Mouse (Mus musculus): ENCODE results near the gene Mylpf. TPM values are rescaled to one million over a fixed set of nuclear protein-coding genes. Genes with fewer than 3 reads are reported as not detected.

Gene Mylpf
- polyA plus RNA-seq, 1 experiment, result 10,881 TPM

DNA sequence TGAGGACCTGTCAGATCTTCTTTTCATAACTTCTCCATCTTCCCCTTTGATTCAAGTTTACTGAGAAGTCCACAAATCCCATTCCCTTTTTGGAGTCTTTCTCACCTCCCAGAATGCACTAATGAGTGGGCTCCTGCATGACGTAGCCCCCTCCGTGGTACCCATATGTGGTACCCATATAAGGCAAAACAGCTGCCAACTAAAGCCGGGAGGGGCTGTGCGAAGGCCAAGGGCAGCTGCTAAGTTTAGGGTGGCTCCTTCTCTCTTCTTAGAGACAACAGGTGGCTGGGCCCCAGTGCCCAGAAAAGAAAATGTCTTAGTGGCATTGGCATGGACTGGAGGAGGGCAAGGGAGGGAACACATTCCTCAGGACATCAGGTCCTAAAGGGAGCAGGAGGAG lies 1.6 kb downstream of the Mylpf start:
- H3K4me2 ChIP-seq (ENCODE audit: low read depth), result peak overlapping the region; percentile 68
- peaks cover 34% of the 10 kb centered on the region for H3K79me2 ChIP-seq (ENCODE audit: control insufficient read depth, insufficient read depth)
- no peaks in the 10 kb centered on the region for H3K36me3 ChIP-seq (ENCODE audit: control insufficient read depth, insufficient read depth)
- H3K27me3 ChIP-seq (ENCODE audit: control insufficient read depth, insufficient read depth, insufficient read length), result no peaks in the 10 kb centered on the region
- H3K4me3 ChIP-seq, result peak overlapping the region; percentile 60
- TF ChIP-seq POLR2A (IDR thresholded peaks at IDR 0.05; ENCODE audit: insufficient read length, low read depth) (peak; percentile 37), REST (IDR thresholded peaks at IDR 0.05; ENCODE audit: insufficient read depth, insufficient read length) (no peak), TCF3 (IDR thresholded peaks at IDR 0.05; ENCODE audit: insufficient read length, low read depth) (peak; percentile 55), TCF12 (IDR thresholded peaks at IDR 0.05; ENCODE audit: insufficient read depth, poor library complexity, severe bottlenecking) (peak; percentile 95), MYOD1 (IDR thresholded peaks at IDR 0.05; ENCODE audit: control insufficient read depth in 1 of 3, insufficient read length in 2 of 3, low read depth in 2 of 3) (peak; percentile 91 to 97 (median 92)), CEBPB (IDR thresholded peaks at IDR 0.05; ENCODE audit: insufficient read depth, poor library complexity, severe bottlenecking) (no peak), E2F4 (IDR thresholded peaks at IDR 0.05; ENCODE audit: insufficient read depth) (no peak), MAX (IDR thresholded peaks at IDR 0.05; ENCODE audit: low read depth) (no peak), POLR2AphosphoS2 (IDR thresholded peaks at IDR 0.05; ENCODE audit: insufficient read length, low read depth) (no peak), SRF (IDR thresholded peaks at IDR 0.05; ENCODE audit: control insufficient read depth, insufficient read length, low read depth) (peak; percentile 99), MYOG (IDR thresholded peaks at IDR 0.05; ENCODE audit: control insufficient read depth in 1 of 3, insufficient read depth in 1 of 3, insufficient read length in 2 of 3, low read depth in 2 of 3) (peak; percentile 80 to 97 (median 92))
- H3ac ChIP-seq (ENCODE audit: control insufficient read depth, insufficient read length), result no peak overlapping the region

GRCm38 (mm10) chr7:127211014-127211745 lies 2.5 kb downstream of the Mylpf start:
- Histone ChIP-seq H3K27me3 (ENCODE audit: control insufficient read depth, insufficient read depth, insufficient read length) (no peaks in the 10 kb centered on the region), H3K79me2 (ENCODE audit: control insufficient read depth, insufficient read depth) (peaks cover 27% of the 10 kb centered on the region), H3K4me2 (ENCODE audit: low read depth) (peak overlapping the region; percentile 68), H3K36me3 (ENCODE audit: control insufficient read depth, insufficient read depth) (no peaks in the 10 kb centered on the region), H3K4me3 (peak overlapping the region; percentile 60), H3ac (ENCODE audit: control insufficient read depth, insufficient read length) (no peak overlapping the region)
- TF ChIP-seq MAX (IDR thresholded peaks at IDR 0.05; ENCODE audit: low read depth) (no peak), CEBPB (IDR thresholded peaks at IDR 0.05; ENCODE audit: insufficient read depth, poor library complexity, severe bottlenecking) (no peak), TCF12 (IDR thresholded peaks at IDR 0.05; ENCODE audit: insufficient read depth, poor library complexity, severe bottlenecking) (peak; percentile 61), TCF3 (IDR thresholded peaks at IDR 0.05; ENCODE audit: insufficient read length, low read depth) (no peak), POLR2AphosphoS2 (IDR thresholded peaks at IDR 0.05; ENCODE audit: insufficient read length, low read depth) (peak; percentile 44), MYOD1 (IDR thresholded peaks at IDR 0.05; ENCODE audit: control insufficient read depth in 1 of 3, insufficient read length in 2 of 3, low read depth in 2 of 3) (peak; percentile 43 to 75 (median 63)), MYOG (IDR thresholded peaks at IDR 0.05; ENCODE audit: control insufficient read depth in 1 of 3, insufficient read depth in 1 of 3, insufficient read length in 2 of 3, low read depth in 2 of 3) (peak; percentile 31 to 89 (median 68)), SRF (IDR thresholded peaks at IDR 0.05; ENCODE audit: control insufficient read depth, insufficient read length, low read depth) (no peak), REST (IDR thresholded peaks at IDR 0.05; ENCODE audit: insufficient read depth, insufficient read length) (no peak), USF1 (IDR thresholded peaks at IDR 0.05; ENCODE audit: low read depth) (no peak), POLR2A (IDR thresholded peaks at IDR 0.05; ENCODE audit: insufficient read length, low read depth) (peak; percentile 31), E2F4 (IDR thresholded peaks at IDR 0.05; ENCODE audit: insufficient read depth) (no peak)

DNA sequence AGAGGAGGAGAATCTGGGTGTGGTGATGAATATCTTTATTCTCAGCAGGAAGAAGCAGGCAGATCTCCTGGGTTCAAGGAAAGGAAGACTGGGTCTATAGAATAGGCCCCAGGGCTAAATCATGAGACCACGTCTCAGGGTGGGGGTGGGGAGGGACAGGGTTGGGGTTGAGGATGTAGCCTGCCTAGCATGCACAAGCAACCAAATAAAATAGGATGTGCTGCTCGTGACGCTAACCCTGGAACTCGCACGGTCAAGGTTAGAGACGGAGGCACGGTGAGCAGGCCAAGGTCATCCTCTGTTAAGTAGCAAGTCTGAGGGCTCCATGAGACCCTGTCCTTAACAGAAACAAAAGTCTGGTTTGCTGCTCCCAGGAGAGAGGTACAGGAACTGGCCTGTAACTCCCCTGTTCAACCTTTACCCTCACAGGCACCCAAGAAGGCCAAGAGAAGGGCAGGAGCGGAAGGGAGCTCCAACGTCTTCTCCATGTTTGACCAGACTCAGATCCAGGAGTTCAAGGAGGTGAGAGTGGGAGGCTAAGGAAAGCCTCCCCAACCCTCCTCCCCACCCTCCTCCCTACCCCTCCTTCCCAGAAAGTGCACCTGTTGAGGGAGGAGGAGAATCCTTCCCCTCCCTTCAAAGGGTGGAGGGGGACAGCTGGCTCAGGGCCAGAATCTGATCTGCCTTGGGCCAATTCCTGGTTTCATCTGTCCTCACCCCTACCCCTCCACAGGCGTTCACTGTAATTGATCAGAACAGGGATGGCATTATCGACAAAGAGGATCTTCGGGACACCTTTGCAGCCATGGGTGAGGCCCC lies 4.0 kb downstream of the Mylpf start:
- peaks cover 12% of the 10 kb centered on the region for H3K79me2 ChIP-seq (ENCODE audit: control insufficient read depth, insufficient read depth)
- H3K27me3 ChIP-seq (ENCODE audit: control insufficient read depth, insufficient read depth, insufficient read length), result no peaks in the 10 kb centered on the region
- peak; percentile 64 for TF ChIP-seq POLR2A (IDR thresholded peaks at IDR 0.05; ENCODE audit: insufficient read length, low read depth)
- TF ChIP-seq TCF12 (IDR thresholded peaks at IDR 0.05; ENCODE audit: insufficient read depth, poor library complexity, severe bottlenecking), result no peak
- TF ChIP-seq POLR2AphosphoS2 (IDR thresholded peaks at IDR 0.05; ENCODE audit: insufficient read length, low read depth), result peak; percentile 83
- no peak for TF ChIP-seq SRF (IDR thresholded peaks at IDR 0.05; ENCODE audit: control insufficient read depth, insufficient read length, low read depth)
- no peak for TF ChIP-seq MAX (IDR thresholded peaks at IDR 0.05; ENCODE audit: low read depth)
- TF ChIP-seq MYOD1 (IDR thresholded peaks at IDR 0.05; ENCODE audit: control insufficient read depth in 1 of 3, insufficient read length in 2 of 3, low read depth in 2 of 3), result peak; percentile 45 to 90 (median 56)
- peak in 1 of 3 experiments; percentile 76 for TF ChIP-seq MYOG (IDR thresholded peaks at IDR 0.05; ENCODE audit: control insufficient read depth in 1 of 3, insufficient read depth in 1 of 3, insufficient read length in 2 of 3, low read depth in 2 of 3)
- TF ChIP-seq REST (IDR thresholded peaks at IDR 0.05; ENCODE audit: insufficient read depth, insufficient read length), result no peak
- TF ChIP-seq TCF3 (IDR thresholded peaks at IDR 0.05; ENCODE audit: insufficient read length, low read depth), result no peak
- no peak for TF ChIP-seq CEBPB (IDR thresholded peaks at IDR 0.05; ENCODE audit: insufficient read depth, poor library complexity, severe bottlenecking)
- TF ChIP-seq E2F4 (IDR thresholded peaks at IDR 0.05; ENCODE audit: insufficient read depth), result no peak
- TF ChIP-seq USF1 (IDR thresholded peaks at IDR 0.05; ENCODE audit: low read depth), result no peak
- H3K4me2 ChIP-seq (ENCODE audit: low read depth), result peak overlapping the region; percentile 66
- peak overlapping the region; percentile 60 for H3K4me3 ChIP-seq
- H3K36me3 ChIP-seq (ENCODE audit: control insufficient read depth, insufficient read depth), result no peaks in the 10 kb centered on the region
- no peak overlapping the region for H3ac ChIP-seq (ENCODE audit: control insufficient read depth, insufficient read length)

- peak; percentile 46 for TF ChIP-seq POLR2AphosphoS2 (IDR thresholded peaks at IDR 0.05; ENCODE audit: insufficient read length, low read depth)
- TF ChIP-seq TCF3 (IDR thresholded peaks at IDR 0.05; ENCODE audit: insufficient read length, low read depth), result no peak
- Histone ChIP-seq H3K27me3 (ENCODE audit: control insufficient read depth, insufficient read depth, insufficient read length) (no peaks in the 10 kb centered on the region), H3K4me2 (ENCODE audit: low read depth) (peak overlapping the region; percentile 66), H3K4me3 (peak overlapping the region; percentile 60), H3K79me2 (ENCODE audit: control insufficient read depth, insufficient read depth) (peaks cover 8% of the 10 kb centered on the region), H3K36me3 (ENCODE audit: control insufficient read depth, insufficient read depth) (no peaks in the 10 kb centered on the region), H3ac (ENCODE audit: control insufficient read depth, insufficient read length) (no peak overlapping the region)
Observed at GRCm38 (mm10) chr7:127213485-127213884, 4.8 kb downstream of the Mylpf start.

Data from myocyte (in vitro differentiated cells).